In genomic region chr10:82901436-82901835, GRCm38 (mm10) we compare ENCODE assay signal across 8 mouse cellular contexts. TPM values are rescaled to one million over a fixed set of nuclear protein-coding genes. Genes with fewer than 3 reads are reported as not detected.
DNase-seq lines count a peak whose midpoint lies in the region; ATAC-seq and TF ChIP-seq lines count a peak whose summit lies in the region.

No protein-coding gene starts in this region.

- no peak for TF ChIP-seq POLR2A in heart, adult 2 months (IDR thresholded peaks at IDR 0.05; ENCODE audit: insufficient read depth, low read depth, low read length)
- no peak for TF ChIP-seq POLR2A in kidney, adult 2 months (IDR thresholded peaks at IDR 0.05; ENCODE audit: low read depth, low read length)

- WGBS in embryonic facial prominence, embryonic 10.5 days: 8% methylated on average over 7 of the region's 7 CpGs
- 3% methylated on average over 7 of the region's 7 CpGs for WGBS in heart, adult 2 months
- WGBS in kidney, adult 2 months: 2% methylated on average over 7 of the region's 7 CpGs
- 7% methylated on average over 7 of the region's 7 CpGs for WGBS in limb, embryonic 10.5 days
- 6% methylated on average over 7 of the region's 7 CpGs for WGBS in midbrain, embryonic 15.5 days

- TF ChIP-seq CTCF in heart, adult 2 months (IDR thresholded peaks at IDR 0.05): 0 out of 2 replicates have a peak, but pooled peaks have one; percentile 100
- TF ChIP-seq CTCF in kidney, adult 2 months (conservative IDR thresholded peaks at IDR 0.05; ENCODE audit: insufficient read depth, insufficient read length, low read depth, low read length): peak; percentile 94

- TF ChIP-seq EP300 in heart, adult 2 months (IDR thresholded peaks at IDR 0.05; ENCODE audit: insufficient read depth, low read depth, low read length): peak; percentile 53; the same call in 1 of the 2 replicates

- peaks cover 25% of the 10 kb centered on the region for H3K36me3 ChIP-seq in embryonic facial prominence, embryonic 10.5 days (replicated peaks)
- no peaks in the 10 kb centered on the region for H3K36me3 ChIP-seq in heart, adult 2 months (ENCODE audit: control insufficient read depth, insufficient read depth, low read length)
- H3K36me3 ChIP-seq in kidney, adult 2 months (ENCODE audit: control insufficient read depth, insufficient read depth, low read length): 0 out of 2 replicates have a peak, but pooled peaks cover 1% of the 10 kb centered on the region
- H3K36me3 ChIP-seq in limb, embryonic 10.5 days: peaks cover 21% of the 10 kb centered on the region
- peaks cover 8% of the 10 kb centered on the region; the same call in 1 of the 2 replicates for H3K36me3 ChIP-seq in midbrain, embryonic 15.5 days (replicated peaks)

- intact Hi-C loops in heart, adult 2 months (cut with DNase I): loop anchor here (1.0 to 2.0 kb wide), 3 partner anchors 43 to 235 kb away; no protein-coding TSS in a partner anchor

- no peak overlapping the region for H3K27ac ChIP-seq in embryonic facial prominence, embryonic 10.5 days (replicated peaks)
- H3K27ac ChIP-seq in heart, adult 2 months: no peak overlapping the region
- H3K27ac ChIP-seq in kidney, adult 2 months (ENCODE audit: insufficient read depth, low read depth, low read length): no peak overlapping the region
- no peak overlapping the region for H3K27ac ChIP-seq in limb, embryonic 10.5 days
- H3K27ac ChIP-seq in midbrain, embryonic 15.5 days: peak overlapping the region; percentile 47; the same call in 1 of the 2 replicates

- peak; percentile 55 for DNase-seq in 3134 (ENCODE audit: extremely low read depth, insufficient read length, low spot score)
- peak; percentile 95 for DNase-seq in adrenal gland, postnatal 10 days
- peak; percentile 89 for DNase-seq in embryonic facial prominence, embryonic 10.5 days (ENCODE audit: low spot score)
- peak; percentile 81 to 91 for DNase-seq in heart, adult 2 months
- peak; percentile 87 for DNase-seq in kidney, adult 2 months
- peak; percentile 89 for DNase-seq in limb, embryonic 10.5 days (ENCODE audit: low spot score)
- peak; percentile 73 to 90 for DNase-seq in spleen, adult 18-20 months

- peak; percentile 43; the same call in 1 of the 2 replicates for ATAC-seq in midbrain, embryonic 15.5 days (replicated peaks)

- peaks cover 20% of the 10 kb centered on the region for H3K4me1 ChIP-seq in embryonic facial prominence, embryonic 10.5 days
- H3K4me1 ChIP-seq in heart, adult 2 months (ENCODE audit: control insufficient read depth, insufficient read depth, low read length): no peaks in the 10 kb centered on the region; the same call in 1 of the 2 replicates
- H3K4me1 ChIP-seq in kidney, adult 2 months (ENCODE audit: control insufficient read depth, insufficient read depth, low read length): no peaks in the 10 kb centered on the region
- peaks cover 7% of the 10 kb centered on the region; the same call in 1 of the 2 replicates for H3K4me1 ChIP-seq in limb, embryonic 10.5 days
- peaks cover 20% of the 10 kb centered on the region for H3K4me1 ChIP-seq in midbrain, embryonic 15.5 days

- H3K4me3 ChIP-seq in embryonic facial prominence, embryonic 10.5 days: no peak overlapping the region
- no peak overlapping the region for H3K4me3 ChIP-seq in heart, adult 2 months
- no peak overlapping the region for H3K4me3 ChIP-seq in kidney, adult 2 months (ENCODE audit: insufficient read depth, low read depth, low read length)
- no peak overlapping the region for H3K4me3 ChIP-seq in limb, embryonic 10.5 days
- no peak overlapping the region for H3K4me3 ChIP-seq in midbrain, embryonic 15.5 days

- H3K27me3 ChIP-seq in embryonic facial prominence, embryonic 10.5 days (replicated peaks; ENCODE audit: low read depth, poor library complexity, severe bottlenecking): no peaks in the 10 kb centered on the region
- no peaks in the 10 kb centered on the region for H3K27me3 ChIP-seq in heart, adult 2 months (ENCODE audit: control insufficient read depth, insufficient read depth, low read length)
- H3K27me3 ChIP-seq in kidney, adult 2 months (replicated peaks; ENCODE audit: control insufficient read depth, insufficient read depth, low read length): no peaks in the 10 kb centered on the region
- no peaks in the 10 kb centered on the region for H3K27me3 ChIP-seq in limb, embryonic 10.5 days (ENCODE audit: low read depth, poor library complexity, severe bottlenecking)
- no peaks in the 10 kb centered on the region for H3K27me3 ChIP-seq in midbrain, embryonic 15.5 days (replicated peaks)

- no peaks in the 10 kb centered on the region for H3K79me2 ChIP-seq in heart, adult 2 months (replicated peaks; ENCODE audit: control insufficient read depth, insufficient read depth, low read length)

- H3K4me2 ChIP-seq in midbrain, embryonic 15.5 days: no peak overlapping the region

- H3K9ac ChIP-seq in heart, adult 2 months (ENCODE audit: low read depth, low read length): no peak overlapping the region
- no peak overlapping the region for H3K9ac ChIP-seq in midbrain, embryonic 15.5 days

- H3K9me3 ChIP-seq in embryonic facial prominence, embryonic 10.5 days: no peaks in the 10 kb centered on the region
- no peaks in the 10 kb centered on the region for H3K9me3 ChIP-seq in limb, embryonic 10.5 days (replicated peaks)
- H3K9me3 ChIP-seq in midbrain, embryonic 15.5 days: no peaks in the 10 kb centered on the region

RNA-seq across cellular contexts. Expression of gene Eid3, which starts 35.0 kb away (rescaled TPM):
- total RNA-seq in adrenal gland, postnatal 10 days (2021): 1 to 10 TPM; 1.7 to 4.2 TPM
- 0.52 and 0.57 TPM in 2 replicates for polyA plus RNA-seq in embryonic facial prominence, embryonic 10.5 days (2016; fragmentation: Nextera tagmentation; extraction: Ambion mirVana)
- under 1 TPM; 0.45 to 0.63 TPM for total RNA-seq in heart, adult 2 months (2021)
- polyA plus RNA-seq in heart, adult 2 months (2012; rRNA removed): 0.18 and 0.21 TPM in 2 replicates
- polyA plus RNA-seq in kidney, adult 2 months (2012; rRNA removed): 0.09 and 0.24 TPM in 2 replicates
- polyA plus RNA-seq in limb, embryonic 10.5 days (2016; fragmentation: Nextera tagmentation; extraction: Ambion mirVana): 0.56 and 0.63 TPM in 2 replicates
- polyA plus RNA-seq in midbrain, embryonic 15.5 days (2015; fragmentation: Nextera tagmentation; extraction: Ambion mirVana): 0.43 and 0.74 TPM in 2 replicates
